Mouse (Mus musculus) kidney, adult 8-10 months (tissue): ENCODE data around the gene 6330409D20Rik.

Experiments
- DNase-seq, 2 experiments: peaks; one replicate each; pipeline ENCODE4 v3.0.0; 2022

Gene 6330409D20Rik

GRCm38 (mm10) chr2:32693823-32694411, 46.9 kb downstream of the 6330409D20Rik start:
- DNase-seq, result peak; percentile 93 to 94

DNA sequence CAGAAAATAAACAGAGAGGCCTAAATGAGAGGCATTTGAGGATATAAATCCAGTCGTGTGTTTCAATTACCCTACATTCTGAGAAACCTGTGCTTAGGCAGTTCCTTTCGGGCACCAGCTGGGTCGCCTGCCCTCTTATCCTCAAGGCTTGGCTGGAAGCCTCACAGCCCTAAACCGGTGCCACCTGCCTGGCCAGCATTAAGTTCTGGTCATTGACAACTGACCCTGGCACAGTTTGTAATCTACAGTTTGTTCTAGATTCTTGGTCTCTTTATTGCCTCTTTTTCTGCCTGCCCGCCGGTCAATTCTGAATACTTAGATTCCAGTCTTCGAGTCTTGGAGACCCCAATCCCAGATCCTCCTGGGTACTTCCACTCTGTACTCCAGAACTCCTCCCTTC, 47.5 kb downstream of the 6330409D20Rik start:
- DNase-seq, result peak; percentile 61 to 64

GRCm38 (mm10) chr2:32692496-32692895, 48.3 kb downstream of the 6330409D20Rik start:
- DNase-seq, result no peak

- no peak for DNase-seq
Measured at GRCm38 (mm10) chr2:32691041-32691440, 49.8 kb downstream of the 6330409D20Rik start.

DNA sequence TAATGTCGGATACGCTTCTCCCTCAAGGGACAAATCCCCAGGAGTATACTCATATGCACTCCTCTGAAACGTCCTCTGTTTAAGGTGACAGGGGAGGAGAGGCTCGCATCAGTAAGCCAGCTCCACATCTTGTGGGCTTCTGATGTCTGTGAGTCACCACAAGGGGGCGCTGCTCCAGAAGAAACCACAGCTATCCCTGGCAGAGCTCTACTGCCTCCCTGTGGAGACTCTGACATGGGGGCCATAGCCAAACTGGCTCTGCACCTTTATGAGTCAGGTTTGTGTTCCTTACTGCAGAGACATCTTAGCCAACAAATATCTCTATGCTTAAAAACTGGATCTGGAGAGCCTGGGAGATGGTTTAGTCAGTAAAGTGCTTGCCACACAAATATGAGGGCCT, 51.4 kb downstream of the 6330409D20Rik start:
- peak; percentile 85 to 92 for DNase-seq

DNA sequence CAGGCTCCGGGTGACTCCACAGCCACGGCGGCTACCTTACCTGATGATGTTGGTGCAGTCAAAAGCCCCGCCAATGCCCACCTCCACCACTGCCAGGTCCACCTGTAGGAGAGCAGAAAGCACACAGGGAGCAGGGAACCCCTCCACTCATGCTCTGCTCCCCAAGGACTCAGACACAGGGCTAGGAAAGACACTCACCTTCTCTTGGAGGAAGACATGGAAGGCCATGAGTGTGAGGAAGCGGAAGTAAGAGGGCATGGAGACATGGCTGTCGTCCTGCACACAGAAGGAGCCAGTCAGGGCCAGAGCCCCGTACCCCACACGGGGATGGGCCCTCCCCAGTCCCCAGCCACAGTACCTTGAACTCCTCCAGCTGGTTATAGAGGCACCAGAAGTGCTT, 53.3 kb downstream of the 6330409D20Rik start:
- DNase-seq, result no peak

GRCm38 (mm10) chr2:32686640-32687039, 54.2 kb downstream of the 6330409D20Rik start:
- DNase-seq, result no peak

DNA sequence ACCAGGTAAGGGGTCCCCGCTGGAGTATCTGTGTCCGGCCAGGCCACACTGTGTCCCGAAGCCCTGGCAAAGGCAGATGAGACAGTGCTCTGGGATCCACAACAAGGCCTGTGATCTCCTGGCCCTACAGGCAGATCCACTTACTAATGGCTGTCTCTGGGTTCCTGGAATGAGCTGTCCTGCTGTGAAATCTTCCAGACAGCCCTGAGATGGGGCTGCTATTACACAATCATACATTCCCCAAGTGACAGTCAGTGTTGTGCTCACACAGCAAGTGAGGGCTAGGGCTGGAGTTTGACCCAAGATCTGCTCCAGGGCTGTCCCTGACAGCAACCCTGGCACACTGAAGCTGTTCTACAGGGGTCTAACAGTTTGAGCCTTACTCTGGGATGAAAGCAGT, 55.0 kb downstream of the 6330409D20Rik start:
- no peak for DNase-seq

- DNase-seq, result no peak
Measured at GRCm38 (mm10) chr2:32684681-32685428, 56.0 kb downstream of the 6330409D20Rik start.

- no peak for DNase-seq
Measured at GRCm38 (mm10) chr2:32683701-32684100, 57.1 kb downstream of the 6330409D20Rik start.

DNA sequence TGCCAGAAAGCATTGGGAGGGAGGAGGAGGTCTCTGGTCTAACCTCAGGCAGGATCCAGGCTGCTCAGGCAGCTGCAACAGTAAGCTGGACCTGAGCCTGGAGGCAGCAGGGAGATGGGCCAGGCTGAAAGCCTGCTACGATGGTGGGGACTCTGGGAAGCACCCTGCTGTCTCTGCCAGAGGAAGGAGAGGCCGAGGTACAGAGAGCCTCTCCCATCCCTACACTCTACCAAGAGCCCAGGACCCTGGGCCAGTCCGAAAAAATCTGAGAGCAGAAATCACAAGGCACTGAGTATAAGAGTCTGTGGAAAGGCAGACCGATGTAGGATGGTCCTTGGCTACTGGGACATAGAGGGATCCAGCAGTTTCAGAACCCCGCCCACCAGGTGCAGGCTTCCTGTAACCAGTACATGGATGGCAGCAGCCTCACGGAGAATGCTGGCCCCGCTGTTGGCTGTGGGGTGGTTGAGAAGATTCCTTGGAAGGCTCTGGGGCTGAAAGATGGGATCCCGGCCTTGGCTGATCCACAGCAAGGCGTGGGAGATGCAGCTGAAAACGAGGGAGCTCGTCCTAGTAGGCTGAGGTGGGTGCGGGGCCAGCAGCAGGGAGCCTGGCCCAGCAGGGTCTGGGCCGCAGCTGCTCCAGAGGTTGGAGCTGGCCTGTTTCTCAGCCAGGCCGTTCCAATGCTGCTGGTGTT, 57.9 kb downstream of the 6330409D20Rik start:
- DNase-seq, result no peak
